Mouse (Mus musculus): ENCODE data around the gene Gm17542.
"Not testable (repeated sequence)": the region's sequence is repeated elsewhere in the genome, so short reads cannot be mapped to it uniquely, and the experiment has no call there.

The Gm17542 gene

GRCm38 (mm10) chr10:58718110-58718509 is at the start of gene Gm17542:
Gm17542 (minus strand) TSS chr10:58718210.
- DNase-seq (ENCODE audit: low spot score in 2 of 2): not testable (repeated sequence)

- DNase-seq (ENCODE audit: low spot score in 2 of 2): no peak
Measured at GRCm38 (mm10) chr10:58739779-58740178, 21.8 kb upstream of the Gm17542 start.

- DNase-seq (ENCODE audit: low spot score in 2 of 2): no peak
Measured at GRCm38 (mm10) chr10:58738152-58738551, 20.1 kb upstream of the Gm17542 start.

- DNase-seq (ENCODE audit: low spot score in 2 of 2): no peak
Measured at GRCm38 (mm10) chr10:58714789-58715148, 3.2 kb downstream of the Gm17542 start.

GRCm38 (mm10) chr10:58713855-58714788 is 3.9 kb downstream of the Gm17542 start:
- no peak for DNase-seq (ENCODE audit: low spot score in 2 of 2)

DNA sequence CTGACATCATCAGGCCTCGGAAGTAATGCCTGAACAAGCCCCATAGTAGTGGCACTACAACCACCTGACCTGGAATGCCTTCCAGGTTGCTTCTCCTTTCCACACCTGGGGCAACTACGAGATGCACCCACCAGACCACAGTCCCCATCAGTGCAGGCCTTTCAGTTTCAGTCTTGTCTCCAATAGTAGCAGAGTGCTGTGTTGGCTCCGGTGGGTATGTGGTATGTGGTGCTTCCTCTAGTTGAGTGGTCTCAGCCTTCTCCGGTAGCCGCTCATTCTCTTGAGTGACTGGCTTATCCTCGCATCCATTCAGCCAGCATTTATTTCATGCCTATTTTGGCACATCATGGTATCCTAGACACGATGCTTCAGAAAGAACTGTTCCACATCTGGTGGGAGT is 4.8 kb downstream of the Gm17542 start:
- no peak for DNase-seq (ENCODE audit: low spot score in 2 of 2)

DNA sequence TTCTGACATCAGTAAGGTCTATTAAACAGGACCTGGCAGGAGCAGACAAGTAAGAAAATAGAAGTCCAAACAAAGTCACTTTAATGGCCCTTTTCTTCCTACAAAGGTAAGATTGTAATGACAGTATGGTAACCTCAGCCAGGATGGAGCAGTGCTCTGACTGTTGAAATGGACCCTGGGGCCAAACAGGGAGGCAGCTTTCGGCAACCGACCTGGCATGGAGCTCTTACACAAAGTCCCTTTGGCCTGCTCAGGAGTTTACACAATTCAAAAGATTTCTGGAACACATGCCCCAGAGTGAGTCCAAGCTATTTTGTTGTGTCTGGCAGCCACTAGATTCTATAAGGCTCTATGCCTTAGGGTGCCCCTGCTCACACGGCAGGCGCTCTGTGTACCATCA is 9.0 kb downstream of the Gm17542 start:
- peak in 1 of 2 experiments; percentile 9 for DNase-seq (ENCODE audit: low spot score in 2 of 2)

- no peak for DNase-seq (ENCODE audit: low spot score in 2 of 2)
Measured at GRCm38 (mm10) chr10:58700578-58700977, 17.4 kb downstream of the Gm17542 start.

DNA sequence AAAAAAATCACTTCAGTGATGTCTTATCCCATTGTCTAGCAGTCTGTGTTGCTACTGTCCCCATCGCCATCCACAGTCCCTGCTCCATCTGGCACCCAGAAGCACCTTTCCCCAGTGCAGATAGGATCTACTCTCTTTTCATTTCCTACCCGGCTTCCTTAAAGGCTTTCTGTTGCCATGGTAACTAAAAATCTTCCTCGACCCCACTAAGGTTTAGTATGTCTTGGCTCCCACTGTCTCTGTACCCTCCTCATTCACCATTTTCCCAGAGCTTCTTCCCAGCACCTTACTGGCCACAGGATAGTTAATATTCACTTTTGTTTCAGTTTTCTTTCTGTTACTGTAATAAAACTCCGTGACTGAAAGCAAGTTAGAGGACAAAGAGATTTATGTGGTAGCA is 17.9 kb downstream of the Gm17542 start:
- no peak for DNase-seq (ENCODE audit: low spot score in 2 of 2)

GRCm38 (mm10) chr10:58698955-58699354 is 19.1 kb downstream of the Gm17542 start:
- no peak for DNase-seq (ENCODE audit: low spot score in 2 of 2)

GRCm38 (mm10) chr10:58691051-58691450 is 27.0 kb downstream of the Gm17542 start:
- DNase-seq (ENCODE audit: low spot score in 2 of 2): no peak

GRCm38 (mm10) chr10:58679298-58679697 is 38.7 kb downstream of the Gm17542 start:
- no peak for DNase-seq (ENCODE audit: low spot score in 2 of 2)

- DNase-seq (ENCODE audit: low spot score in 2 of 2): peak; percentile 72 to 77
Measured at GRCm38 (mm10) chr10:58675533-58675932, 42.5 kb downstream of the Gm17542 start, which contains the start of gene Edar. Edar (minus strand) TSS chr10:58675654.

DNA sequence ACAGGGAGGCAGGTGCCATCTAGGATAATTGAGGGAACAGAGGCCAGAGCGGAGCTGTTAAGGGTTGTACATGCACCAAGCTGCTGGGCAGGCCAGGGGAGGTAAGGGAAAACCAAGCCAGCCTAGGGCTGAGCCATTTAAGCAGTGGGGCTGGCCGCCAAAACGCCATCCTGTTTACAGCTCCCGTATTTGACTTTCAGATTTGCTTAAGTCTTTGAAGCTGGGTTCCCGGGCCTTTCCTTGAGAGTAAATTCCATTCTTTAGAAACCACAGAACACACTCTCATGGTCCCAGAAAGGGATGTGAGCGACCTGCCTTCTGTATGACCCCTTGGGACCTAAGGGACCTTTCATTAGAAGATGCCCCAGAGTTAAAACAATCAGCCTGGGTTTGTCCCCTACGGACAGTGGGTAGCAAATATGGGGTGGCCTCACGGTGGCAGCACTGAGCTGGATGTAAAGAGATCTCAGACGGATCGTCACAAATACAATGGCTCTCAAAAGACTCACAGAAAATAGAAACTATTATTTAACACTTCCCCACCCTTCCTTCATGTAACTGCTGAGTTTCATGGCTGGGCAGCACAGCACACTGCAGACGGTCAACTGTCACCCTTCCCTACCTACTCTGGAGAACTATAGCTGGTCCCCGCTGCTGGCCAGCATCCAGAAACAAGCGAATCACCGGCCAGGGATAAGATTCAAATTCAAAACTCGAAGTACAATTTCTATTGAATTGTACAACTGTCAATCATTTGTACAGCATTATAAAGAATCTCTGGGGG is 44.5 kb downstream of the Gm17542 start:
- DNase-seq (ENCODE audit: low spot score in 2 of 2): peak; percentile 69 to 72

DNA sequence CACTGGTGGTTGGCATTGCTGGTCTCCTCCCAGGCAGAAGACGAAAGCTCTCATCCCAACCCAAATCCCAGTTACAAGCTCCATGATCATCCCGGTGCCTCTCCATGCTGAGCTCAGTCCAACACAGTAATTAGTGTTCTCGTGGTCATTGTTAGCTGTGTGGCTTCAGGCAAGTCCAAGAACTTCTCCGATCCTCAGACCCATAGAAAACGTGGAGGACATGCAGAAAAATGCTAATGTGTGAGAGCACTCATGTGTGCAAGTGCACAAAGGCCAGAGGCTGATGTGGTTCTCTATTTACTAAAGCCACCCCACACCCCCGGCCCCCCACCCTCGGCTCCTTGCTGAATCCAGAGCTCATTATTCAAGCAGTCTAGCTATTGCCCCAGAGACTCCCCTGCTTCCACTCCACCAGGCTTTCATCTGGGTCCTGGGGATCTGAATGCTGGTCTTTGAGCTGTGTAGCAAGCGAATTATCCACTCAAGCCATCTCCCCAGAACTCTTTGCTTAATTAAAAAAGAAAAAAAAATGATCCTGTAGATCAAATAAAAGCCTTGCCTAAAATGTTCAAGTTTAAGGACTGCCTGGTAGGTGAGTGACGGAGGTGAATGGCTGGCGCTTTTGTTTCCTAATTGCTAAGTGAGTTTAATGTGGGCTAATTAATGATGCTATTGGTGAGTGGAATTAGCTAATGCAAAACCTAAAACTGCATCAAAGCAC is 45.3 kb downstream of the Gm17542 start:
- no peak for DNase-seq (ENCODE audit: low spot score in 2 of 2)

- peak in 1 of 2 experiments; percentile 42 for DNase-seq (ENCODE audit: low spot score in 2 of 2)
Measured at GRCm38 (mm10) chr10:58663868-58664267, 54.1 kb downstream of the Gm17542 start.

Measured in urinary bladder, postnatal 36 days (tissue).